Mouse (Mus musculus) CH12F3 (cell line): ENCODE measurements at regions not wholly inside any gene's neighbourhood (a gene's known extent, or its start where the extent isn't known, plus 50 kb on each side); places are given as distances from the start of the nearest gene placed in this dataset.
"Not testable (repeated sequence)": the region's sequence is repeated elsewhere in the genome, so short reads cannot be mapped to it uniquely, and the experiment has no call there.

ENCODE experiments used
- in situ Hi-C: fragments of 300-500 bp; cut with MboI; formaldehyde crosslinking; loops from 2 replicates; pipeline ENCODE4 v1.14.3; 2020; ENCODE audit warnings: low sequenced_read_pairs

DNA sequence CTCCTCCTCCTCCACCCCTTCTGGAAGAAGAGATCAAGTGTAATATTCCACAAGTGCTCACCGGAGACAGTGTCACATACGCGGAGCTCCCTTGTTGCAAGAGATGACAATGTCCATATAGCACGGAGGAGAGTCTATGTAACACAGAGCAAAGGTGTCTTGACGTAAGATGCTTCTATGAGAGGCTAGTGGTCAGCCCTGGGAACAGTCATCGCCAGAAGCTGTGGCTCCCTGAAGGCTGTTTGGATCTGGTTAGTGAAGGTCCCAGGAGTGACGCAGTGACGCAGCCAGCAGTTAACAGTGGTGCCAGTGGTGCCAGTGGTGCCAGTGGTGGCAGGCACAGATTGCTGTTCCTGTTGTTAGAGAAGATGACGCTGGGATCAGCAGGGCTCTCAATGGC is 66.9 kb downstream of the Twistnb start:
- in situ Hi-C loops: no loop called here

DNA sequence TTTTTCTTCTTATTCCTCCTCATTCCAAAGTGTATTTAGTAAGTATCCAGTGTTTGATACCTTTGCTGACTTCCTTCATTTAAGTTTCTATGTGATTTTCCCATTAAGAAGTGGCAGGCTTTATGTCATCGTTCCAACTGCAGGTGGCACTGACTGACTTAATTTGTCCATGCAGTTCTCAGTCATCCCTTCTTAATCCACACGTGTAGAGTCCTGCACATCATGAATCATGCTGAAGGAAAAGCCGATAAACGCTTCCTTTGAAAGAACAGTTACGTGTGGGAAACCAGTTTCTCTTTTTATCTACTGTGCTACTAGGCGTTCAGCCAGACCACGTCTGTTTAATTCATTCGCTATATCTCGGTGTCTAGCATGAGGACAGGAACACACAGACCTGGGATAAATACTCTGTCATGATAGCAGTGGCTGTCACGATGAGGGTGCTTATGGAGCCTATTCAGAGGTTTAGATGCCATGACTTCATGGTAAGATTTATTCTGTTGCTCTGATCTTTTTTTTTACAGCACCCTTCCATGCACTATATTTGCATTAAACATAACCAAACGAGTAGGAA is 68.0 kb downstream of the Twistnb start:
- in situ Hi-C loops: no loop called here

DNA sequence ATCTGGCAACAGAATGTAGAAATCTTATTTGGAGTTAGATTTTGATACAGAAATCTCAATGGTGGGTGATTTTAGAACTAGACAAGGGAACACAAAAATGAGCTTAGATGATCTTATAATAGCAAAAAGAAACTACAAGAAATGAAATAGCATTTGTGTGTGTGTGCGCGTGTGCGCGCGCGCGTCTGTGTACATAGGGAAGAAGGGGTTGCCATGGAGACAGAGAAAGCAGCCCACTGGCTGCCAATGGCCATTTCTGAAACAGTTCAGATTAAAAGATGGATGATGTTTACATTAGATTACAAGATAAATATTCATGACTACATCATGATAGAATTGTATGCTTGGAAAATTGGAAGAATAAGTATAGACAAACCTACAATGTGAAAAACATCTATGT is 112.1 kb downstream of the Twistnb start:
- in situ Hi-C loops: no loop called here

DNA sequence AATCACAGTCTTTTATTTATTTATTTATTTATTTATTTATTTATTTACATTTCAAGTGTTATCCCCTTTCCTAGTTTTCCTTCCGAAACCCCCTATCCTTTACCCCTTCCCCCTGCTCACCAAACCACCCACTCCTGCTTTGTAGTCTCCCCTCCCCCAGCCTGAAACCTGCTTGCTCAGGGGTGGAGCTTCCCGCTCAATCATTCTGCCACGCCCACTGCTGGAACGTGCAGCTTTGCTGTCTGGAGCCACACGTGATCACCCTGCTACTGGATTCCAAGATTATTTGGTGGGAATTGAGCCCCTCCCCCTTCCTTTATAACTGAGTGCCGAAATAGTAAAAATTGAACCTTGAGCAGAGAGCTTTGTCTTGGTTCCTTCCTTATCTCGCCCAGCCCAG is 122.2 kb downstream of the Twistnb start:
- in situ Hi-C loops: not testable (repeated sequence)

DNA sequence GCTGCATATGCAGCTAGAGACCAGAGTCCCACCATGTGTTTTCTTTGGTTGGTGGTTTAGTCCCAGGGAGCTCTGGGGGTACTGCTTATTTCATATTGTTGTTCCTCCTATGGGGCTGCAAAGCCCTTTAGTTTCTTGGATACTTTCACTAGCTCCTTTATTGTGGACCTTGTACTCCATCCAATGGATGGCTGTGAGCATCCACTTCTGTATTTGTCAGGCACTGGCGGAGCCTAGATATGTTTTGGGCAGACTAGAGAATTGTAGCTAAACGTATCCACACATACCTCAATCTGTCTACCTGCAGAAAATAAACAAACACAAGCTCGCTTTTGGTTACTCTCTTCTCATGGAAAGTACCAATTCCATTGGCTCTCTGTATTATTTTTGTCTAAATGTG is 122.8 kb downstream of the Twistnb start:
- in situ Hi-C loops: no loop called here

DNA sequence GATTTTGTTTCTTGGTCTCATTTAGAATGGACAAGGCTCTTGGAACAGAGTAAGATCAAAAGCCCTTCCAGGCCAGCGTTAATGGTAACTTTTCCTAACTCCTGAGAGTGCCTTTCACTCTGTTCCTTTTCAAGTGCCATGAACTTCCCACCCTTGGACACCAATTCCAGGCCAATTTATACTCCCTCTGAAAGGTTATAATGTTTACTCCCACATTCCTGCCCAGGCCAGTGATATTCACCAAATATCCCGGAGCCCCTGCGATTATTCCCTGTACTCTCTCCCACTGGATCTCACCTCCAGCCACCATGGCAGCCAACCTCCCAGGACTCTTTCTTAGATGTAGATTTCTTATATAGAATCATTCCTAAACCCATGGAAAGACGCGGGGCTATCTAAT is 123.2 kb downstream of the Twistnb start:
- in situ Hi-C loops: no loop called here

DNA sequence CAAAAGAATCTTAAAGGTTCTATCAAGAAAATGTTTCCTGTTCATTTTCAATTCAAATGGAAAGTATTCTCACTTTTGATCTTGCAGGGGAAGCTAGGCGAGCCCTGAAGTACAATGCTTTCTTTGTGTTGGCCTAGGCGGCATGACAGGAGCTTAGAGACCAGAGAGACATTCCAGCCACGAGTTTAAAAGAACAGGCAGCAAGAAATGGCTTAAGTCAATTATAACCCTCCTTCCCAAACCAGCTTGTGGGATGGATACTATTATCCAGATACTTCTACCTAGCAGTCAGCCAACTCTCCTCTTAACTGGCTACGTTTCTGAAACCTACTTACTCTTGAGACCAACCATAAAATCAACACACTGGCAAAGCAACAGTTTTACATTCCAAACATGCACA is 124.3 kb downstream of the Twistnb start:
- in situ Hi-C loops: no loop called here

DNA sequence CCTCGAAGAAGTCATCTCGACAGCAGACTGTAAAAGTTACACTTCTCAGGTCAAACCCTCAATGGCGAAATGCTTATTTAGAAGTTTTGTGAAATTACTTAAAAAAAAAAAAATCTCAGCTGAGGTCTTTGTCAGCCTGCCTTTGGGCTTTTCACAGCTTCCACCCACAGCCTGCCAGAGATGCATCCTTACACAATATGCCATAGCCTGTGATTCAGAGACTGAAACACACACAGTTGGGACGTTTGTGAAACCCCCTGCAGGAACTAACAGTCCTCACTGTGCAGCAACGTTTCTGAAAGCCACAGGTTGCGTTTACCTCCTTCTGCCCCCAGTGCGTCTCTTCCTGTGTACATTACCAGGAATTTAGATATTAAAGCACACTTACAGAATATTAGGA is 131.7 kb downstream of the Twistnb start:
- in situ Hi-C loops: no loop called here

DNA sequence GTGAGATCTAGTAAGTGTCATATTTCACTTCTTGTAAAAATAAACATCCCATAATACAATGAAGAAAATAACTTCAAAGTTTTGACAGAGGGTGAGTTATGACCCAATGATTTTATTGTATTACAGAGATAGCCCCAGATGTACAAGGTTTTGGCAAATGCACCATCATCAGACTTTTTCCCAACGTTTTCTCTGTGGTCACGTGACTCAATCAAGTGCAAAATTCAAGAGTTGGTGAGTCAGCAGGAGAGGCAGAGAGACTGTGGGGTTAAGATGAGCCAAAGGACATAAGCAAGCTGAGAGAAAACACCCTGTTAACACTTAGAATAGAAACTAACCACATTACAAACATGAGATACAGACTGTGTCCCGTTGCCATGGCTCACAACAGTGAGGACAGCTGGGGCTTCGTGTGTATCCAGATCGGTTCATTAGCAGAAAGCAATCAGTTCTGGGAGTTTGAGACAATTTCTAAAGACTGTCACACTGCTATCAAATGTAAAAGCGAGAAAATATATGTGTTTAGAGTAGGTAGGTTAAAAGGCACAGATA is 148.5 kb downstream of the Twistnb start:
- in situ Hi-C loops: no loop called here

DNA sequence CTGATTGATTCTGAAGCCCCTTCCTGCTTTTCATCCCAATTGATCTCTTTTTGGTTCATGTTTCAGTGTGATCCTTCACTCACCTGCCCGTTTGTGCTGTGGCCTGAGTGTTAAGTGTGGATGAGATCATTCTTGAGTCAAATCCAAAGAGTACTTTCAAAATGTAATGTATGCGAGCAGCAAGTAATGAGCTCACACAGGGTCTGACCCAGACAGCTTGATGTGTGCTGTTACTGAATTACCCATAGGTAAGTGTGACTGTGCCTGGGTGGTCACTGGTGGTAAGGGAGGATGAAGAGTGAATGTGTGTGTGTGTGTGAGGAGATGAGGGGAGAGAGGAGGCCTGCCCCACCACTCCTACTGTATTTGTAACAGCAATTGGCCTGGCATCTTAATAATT is 151.4 kb downstream of the Twistnb start:
- in situ Hi-C loops: no loop called here

DNA sequence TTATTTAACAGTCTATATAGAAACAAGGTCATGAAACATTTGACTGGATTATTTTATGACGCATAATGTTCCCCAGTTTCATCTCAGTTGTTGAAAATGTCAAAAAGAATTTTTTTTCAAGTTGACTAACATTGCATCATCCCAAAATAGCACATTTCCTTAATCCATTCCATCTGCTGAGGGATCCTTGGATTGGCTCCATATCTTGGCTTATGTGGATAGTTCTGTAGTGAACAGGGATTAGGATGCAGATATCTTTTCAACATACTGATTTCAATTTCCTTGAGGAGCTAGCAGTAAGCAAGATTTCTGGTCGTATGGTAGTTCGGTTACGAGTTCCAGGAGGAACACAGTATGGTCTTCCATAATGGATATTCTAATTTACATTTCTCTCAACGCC is 161.6 kb downstream of the Twistnb start:
- in situ Hi-C loops: no loop called here

DNA sequence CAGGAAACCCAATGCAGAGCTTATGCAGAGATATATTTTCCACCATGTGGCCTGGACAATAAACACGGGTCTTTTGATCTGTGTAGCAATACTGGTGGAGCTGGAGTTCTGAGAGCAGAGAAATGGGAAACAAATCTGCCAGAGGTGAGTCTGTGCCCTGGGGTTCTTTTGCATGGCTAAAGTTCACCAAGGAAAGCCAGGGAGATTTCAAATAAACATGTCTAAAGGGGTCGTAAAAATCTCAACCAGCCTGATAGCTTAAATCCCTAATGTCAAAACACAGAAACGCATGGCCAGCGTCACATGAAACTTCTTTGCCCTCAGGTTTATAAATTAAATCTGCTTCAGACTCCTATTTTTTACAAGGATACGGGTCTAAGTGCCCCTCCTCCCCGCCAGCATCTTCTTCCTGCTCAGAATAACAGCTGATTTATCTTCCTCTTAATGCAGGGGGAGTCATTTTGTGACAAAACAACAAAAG is 163.0 kb downstream of the Twistnb start:
- in situ Hi-C loops: no loop called here

DNA sequence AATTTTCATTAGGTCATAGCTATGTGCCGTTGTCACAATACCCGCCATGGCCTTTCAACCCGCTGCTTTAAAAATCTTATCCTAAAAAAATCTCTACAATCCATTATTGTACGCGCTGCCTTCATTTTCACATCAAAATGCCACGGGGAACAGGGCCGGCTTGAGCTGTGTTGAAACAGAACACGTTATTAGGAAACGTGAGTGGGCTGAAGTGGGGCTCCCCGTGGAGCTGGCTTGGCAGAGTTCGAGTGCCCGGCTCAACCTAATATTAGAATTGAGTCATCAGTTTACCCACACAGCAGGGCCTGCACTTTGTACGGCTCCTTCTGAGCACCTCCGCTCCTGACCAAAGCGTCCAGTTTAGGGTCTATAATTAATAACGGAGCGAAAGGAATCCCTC is 163.5 kb downstream of the Twistnb start:
- in situ Hi-C loops: no loop called here

DNA sequence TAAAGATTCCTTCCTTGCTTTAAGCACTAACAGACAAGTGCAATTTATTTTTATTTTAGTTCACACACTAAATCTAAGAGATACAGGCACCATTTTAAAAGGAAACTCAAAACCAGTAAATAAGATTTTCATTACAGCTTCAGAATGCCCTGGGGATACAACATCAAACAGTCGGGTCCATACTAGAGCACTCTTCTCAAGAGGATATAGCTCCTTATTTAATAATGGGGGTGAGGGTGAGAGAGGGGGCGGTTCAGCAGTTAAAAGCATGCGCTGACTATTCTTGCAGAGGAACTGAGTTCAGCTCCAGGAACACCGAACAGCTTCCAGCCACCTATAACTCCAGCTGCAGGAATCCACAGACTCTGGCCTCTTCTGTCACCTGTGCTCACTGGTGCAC is 164.2 kb downstream of the Twistnb start:
- in situ Hi-C loops: no loop called here

DNA sequence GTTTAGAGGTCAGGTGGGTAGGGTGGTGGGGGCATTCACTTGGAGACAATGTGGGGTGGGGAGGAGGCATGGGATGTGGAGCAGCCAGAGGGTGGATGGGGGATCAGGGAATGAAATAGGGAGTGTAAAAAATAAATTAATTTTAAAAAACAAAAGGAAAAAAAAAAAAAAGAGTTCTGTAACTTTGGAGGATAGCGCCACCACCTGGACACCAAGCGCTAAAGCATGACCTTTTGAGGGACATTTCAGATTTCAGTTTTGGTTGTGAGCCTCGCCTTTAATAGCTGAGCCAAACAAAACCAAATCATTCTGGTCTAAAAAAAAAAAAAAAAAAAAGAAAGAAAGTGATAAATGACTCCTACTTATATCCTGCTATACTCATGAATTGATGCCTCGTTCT is 176.0 kb downstream of the Twistnb start:
- in situ Hi-C loops: no loop called here

DNA sequence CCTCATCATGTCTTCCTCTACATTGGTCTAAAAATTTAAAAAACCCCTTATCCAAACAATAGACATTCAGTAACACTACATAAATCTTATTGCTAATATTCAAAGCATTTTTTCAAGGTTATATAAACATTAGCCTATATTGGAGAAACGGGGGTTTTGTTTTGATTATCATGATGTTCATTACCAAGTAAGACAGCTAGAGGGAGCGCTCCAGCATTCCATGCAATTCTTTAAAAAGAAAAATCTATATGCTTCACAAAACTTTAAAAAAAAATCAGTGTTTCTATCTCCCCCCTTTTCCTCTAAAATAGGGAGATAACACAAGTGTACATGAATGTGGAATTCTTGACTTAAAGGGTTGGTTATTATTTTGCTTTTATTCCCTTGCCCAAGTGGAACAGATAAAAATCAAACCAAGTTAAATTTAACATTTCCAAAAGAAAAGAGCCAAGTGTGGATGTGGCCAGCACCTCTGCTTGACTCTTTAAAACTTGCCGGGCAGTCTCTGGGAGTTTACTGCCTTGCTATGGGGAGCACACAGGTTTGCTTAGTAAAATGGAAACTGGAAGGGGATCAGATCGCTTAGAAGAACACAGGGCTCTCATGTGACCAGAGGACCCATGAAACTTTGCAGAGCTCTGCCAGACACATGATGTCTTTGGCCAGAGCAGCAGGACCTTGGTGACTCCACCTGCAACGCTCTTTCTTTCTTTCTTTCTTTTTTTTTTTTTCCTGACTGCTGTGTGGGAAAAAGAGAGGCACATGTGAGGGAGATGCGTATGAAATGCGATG is 178.6 kb downstream of the Twistnb start:
- in situ Hi-C loops: no loop called here

DNA sequence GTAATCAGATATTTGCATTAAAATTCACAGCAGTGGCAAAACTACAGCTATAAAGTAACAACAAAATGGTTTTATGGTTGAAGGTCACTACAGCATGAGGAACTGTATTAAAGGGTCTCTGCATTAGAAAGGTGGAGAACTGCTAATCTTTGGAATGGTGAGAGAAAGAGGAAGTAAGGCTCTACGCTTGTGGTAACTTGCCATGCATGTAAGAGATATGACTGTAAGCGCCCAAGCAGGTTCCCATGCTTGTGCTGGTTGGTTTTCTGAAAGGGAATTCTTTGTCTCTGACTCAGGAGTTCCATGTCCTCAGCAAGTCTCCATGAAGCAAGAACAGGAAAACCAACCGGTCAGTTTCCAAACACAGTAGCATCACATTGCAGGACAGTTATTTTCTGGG is 182.9 kb downstream of the Twistnb start:
- in situ Hi-C loops: no loop called here

DNA sequence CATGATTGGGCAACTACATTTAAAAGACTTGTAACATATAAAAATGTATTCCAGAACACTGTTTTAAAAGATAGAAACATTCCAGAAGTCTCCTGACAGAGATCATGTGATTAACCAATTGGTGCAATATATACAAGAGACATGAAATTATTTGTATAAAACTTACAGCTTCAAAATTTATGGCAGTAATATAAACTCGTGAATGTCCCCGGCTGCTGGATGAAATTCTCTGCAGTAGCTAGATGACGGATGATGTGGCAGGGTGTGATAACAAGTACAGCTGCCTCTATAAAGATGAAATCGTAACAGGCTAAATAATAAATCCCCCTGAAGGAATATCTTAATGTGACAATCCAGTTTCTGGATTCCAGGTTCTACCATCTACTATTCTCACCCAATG is 191.0 kb downstream of the Twistnb start:
- in situ Hi-C loops: no loop called here

DNA sequence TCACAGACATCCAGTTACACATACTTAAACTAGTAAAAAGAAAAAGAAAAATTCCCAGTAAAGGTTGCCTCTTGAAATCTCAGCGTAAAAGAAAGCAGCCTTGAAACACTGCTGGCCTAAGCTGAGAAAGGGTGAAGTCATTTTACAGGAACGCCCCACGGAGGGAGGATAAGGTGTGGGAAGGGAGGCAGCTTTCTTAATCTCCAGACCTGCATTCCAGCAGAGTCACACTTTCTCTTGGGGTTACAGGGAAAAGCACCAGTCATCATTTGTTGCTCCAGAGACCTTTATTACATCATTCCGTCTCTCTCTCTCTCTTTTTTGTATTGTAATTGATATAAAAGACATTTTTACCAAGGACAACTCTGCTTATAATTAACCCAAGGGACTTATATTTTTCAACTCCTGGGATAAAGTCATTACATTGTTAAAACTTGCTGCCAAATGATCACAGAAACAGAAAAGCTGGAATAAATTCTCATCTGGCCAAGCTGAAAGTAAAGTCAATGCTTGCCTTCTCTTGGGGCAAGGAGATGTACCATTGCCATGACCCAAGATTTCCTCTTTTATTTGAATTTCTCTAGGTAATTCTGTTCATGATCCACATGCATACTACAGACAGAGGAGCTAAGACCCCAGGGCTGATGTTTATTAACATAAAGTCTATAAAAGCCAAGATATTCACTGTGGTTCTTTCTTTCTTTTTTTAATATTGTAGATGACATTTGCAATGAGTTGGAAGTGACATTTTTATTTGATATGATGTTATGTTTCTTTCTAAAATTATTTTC is 196.9 kb downstream of the Twistnb start:
- in situ Hi-C loops: no loop called here

DNA sequence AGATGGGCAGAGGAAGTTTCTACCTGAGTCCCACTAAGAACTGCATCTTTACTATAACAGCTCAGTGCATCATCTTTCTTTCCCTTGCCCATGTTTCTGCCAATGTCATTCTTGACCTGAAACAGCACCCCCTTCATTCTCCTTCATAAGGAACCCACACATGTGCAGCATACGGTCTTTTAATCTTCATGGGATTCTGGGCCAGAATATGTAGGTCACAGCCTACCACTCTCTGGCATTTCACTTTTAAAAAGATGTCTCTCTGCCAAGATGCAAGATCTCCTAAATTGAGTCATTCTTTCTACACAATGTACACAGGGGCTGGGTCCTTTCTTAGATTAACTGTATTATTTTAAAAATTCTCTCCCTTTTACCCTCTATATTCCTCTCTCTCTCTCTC is 223.2 kb downstream of the Twistnb start:
- in situ Hi-C loops: no loop called here

DNA sequence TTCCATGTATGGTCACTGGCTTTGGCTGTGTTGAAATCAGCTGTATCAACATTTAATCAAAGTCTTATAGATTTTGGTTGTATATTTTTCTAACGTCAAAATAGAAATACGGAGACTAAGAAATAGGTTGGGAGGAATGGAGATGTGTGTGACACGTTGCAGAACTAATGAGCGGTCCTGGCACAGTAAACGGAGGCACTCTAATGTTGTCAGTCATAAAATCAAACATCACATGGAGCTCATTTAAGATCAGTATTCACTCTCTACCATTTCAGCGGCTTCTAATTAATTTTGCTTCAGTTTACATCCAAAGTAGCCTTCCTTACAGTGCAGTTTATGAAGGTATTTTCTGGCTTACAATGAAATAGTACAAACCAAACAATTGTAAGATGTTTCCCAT is 246.1 kb downstream of the Twistnb start:
- in situ Hi-C loops: loop anchor here (25.0 kb wide), 1 partner anchor 1512 kb away; no protein-coding TSS in a partner anchor
